Mouse (Mus musculus): Measurements from ENCODE around the gene Ctnnb1.

Gene Ctnnb1

DNA sequence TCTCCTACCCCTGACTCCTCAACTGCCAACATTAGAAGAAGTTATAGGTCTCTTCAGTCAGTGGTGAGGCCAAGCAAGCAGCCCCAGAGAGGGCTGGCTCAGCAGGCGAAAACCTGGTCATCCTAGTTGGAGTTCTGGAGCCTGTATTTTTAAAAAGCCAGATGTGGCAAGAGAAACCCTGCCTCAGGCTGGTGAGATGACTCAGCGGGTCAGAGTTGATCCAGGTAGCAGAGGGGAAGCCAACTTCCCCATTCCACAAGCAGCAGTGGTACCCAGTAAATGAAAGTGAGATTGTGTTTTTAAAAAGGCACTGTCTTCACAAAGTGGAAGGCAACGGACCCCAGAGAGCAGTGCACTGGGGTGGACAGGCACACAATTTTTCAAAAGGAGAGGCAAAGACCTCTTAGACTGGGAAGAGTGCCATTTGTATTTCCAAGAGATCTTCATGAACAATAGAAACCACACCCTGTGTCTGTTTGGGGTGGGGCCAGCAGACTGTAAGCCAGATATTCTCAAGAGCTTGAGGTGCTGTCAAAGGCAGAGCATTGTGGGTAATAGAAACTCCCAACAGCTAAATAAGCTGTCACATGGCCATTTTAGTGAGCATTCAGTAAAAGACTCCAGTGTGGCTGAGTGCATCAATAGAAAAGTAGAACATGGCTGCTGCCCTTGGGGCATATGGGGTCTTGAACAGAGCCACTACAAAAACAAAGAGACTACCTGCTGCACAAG, 33.1 kb downstream of the Ctnnb1 start:
- DNase-seq (ENCODE audit: low spot score) = no peak

DNA sequence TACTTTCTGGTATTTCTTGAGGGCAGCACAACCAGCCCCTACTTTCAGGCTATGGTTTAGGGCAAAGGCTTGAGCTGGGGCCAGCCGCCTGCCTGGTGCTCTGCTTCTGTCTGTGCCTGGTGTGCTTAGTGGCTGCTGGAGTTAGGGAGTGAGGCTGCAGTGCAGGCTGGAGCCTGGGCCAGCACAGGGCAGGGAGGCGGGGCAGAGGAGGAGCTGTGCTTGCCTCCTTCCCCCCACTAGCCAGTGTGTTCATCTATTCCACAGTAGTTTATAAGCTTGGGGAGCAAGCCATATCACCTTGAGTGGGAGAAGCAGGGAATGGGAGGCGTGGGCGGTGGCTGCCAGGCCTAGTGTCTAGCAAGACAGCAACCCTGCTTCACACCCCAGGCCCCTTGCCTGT, 34.1 kb downstream of the Ctnnb1 start:
- DNase-seq (ENCODE audit: low spot score) = no peak

GRCm38 (mm10) chr9:120963720-120964119, 34.7 kb downstream of the Ctnnb1 start:
- DNase-seq (ENCODE audit: low spot score) = no peak

DNA sequence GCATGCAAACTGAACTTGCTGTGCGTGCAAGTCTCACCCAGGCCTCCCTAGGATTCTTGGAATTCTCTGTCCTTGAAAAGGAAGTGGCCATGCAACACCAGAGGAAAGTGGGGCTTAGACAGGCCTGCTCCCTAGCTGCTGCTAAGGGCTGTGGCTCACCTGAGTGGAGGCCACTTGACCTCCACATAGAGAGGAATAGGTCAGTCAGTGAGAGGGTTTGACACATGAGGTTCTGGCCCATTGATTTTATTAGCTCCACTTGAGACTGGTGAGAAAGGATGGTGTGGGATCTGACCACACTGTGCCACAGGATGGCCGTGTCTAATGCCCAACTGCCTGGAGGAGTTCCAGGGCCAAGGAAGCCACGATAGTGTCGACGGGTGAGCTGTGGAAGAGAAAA, 35.2 kb downstream of the Ctnnb1 start:
- no peak for DNase-seq (ENCODE audit: low spot score)

- no peak for DNase-seq (ENCODE audit: low spot score)
Observed at GRCm38 (mm10) chr9:120965007-120965406, 36.0 kb downstream of the Ctnnb1 start.

DNA sequence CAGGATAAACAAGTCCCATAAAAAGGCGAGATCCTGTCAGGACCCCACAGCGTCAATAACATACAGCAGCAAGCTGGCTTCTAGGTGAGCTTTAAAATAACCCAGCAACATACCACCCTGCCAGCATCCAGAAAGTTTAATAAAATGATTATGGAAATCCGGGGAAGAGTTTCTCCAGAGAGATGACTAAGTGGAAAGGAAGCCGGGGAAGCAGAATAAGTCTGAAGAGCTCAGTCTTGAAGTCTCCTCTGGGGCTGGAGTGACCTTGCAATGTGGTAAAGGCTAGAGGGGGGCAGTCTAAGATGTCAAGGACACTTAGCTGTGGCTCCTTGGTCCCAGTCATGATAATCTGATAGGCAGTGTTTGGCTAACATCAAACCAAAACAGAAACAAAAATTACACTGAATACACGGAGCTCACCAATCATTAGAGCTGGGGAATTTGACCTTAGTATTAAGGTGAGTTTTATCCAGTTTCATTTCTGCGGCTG, 44.1 kb downstream of the Ctnnb1 start:
- no peak for DNase-seq (ENCODE audit: low spot score)

- no peak for DNase-seq (ENCODE audit: low spot score)
Observed at GRCm38 (mm10) chr9:120974209-120974608, 45.2 kb downstream of the Ctnnb1 start.

DNA sequence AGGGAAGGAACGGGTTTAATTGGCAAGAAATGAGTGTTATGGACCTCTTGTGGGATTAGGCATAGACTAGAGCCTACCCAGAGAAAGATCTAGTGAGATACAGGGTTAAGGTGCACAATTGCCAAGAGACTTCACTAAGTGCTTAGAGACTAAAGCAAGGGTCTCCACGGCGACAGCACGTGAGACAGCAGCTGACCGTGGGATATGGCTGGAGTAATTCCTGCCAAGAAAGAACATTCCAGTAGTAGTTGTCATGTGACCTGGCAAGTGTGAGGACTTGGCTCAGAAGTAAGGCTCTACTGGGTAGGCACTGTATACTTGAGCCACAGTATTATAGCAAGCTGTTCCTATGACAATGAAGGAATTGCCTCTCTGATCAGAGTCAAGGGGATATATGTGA, 47.1 kb downstream of the Ctnnb1 start:
- DNase-seq (ENCODE audit: low spot score) = no peak

GRCm38 (mm10) chr9:120976856-120977255, 47.8 kb downstream of the Ctnnb1 start:
- no peak for DNase-seq (ENCODE audit: low spot score)

DNA sequence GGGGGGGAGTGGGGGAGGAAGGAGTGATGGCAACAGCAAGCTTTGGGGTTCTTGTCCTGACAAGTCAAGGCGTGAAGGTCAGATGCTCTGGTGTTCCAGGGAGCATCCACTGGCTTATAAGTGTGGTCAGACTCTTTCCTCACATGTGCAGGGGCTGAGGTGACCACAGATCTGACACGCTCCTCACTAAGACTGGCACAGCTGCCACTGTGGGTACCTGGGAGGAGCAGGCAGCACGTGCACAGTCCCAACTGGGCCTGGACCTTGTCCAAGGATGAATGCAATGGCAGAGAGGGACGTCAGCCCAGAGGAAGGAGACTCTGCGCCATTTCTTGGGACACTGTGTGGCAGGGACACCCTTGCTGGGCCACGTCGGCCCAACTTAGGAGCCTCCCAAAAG, 52.8 kb downstream of the Ctnnb1 start:
- no peak for DNase-seq (ENCODE audit: low spot score)

GRCm38 (mm10) chr9:120983849-120984248, 54.8 kb downstream of the Ctnnb1 start:
- DNase-seq (ENCODE audit: low spot score) = no peak

DNA sequence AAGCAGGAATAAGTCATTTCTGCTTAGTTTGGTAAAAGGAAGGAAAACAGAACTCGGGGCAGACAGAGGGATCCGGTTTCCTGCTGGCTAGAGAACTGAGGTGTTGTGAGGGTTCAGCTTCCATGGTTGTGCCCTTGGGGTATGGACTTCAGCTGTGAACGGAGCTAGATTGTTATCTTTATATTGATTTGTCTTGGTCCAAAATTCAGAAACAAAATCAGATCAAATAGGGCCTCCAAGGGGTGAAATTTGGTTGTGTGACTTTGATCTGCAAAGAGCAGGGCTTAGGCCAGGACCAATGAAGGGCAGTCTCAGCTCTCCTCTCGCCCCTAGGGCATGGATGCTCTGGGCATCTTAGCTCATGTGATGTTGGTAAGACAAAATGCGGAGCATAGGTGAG, 55.5 kb downstream of the Ctnnb1 start:
- DNase-seq (ENCODE audit: low spot score) = no peak

DNA sequence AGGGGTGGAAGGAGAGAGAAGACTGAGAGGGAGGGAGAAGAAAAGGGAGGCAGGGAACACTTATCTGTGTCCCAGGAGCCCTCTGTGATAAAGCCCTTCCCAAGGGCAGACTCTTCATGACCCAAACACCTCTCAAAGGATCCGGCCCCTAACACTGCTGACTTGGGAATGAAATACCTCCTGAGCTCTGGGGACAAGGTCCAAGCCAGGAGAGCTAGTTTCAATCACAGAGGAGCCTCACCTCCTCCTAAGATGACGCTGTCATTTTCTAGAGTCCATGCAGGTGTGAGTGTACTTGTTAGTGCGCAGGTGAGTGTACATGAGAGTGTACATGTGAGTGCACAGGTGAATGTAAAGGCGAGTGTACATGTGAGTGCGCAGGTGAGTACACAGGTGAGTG, 56.0 kb downstream of the Ctnnb1 start:
- DNase-seq (ENCODE audit: low spot score) = no peak

DNA sequence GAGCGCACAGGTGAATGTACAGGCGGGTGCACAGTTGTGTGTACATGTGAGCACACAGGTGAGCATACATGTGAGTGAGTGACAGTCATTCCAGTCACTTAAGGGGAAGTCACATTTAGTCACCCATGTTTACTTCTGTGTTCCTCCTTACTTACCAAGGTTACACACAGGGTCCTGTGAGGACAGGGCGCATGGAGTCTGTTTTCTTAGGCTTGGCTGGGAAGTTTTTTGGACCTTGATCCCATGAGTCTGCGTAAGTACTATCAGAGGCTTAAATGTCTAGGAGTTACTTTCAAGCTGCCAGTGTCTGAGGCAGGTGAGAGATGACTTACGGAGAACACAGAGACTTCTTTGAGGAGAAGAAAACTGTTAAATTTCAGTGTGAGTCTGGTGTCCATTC, 56.5 kb downstream of the Ctnnb1 start:
- DNase-seq (ENCODE audit: low spot score) = no peak

- DNase-seq (ENCODE audit: low spot score) = no peak
Observed at GRCm38 (mm10) chr9:120986255-120986654, 57.2 kb downstream of the Ctnnb1 start.

GRCm38 (mm10) chr9:120986994-120987393, 58.0 kb downstream of the Ctnnb1 start:
- no peak for DNase-seq (ENCODE audit: low spot score)

GRCm38 (mm10) chr9:120988088-120988487, 59.1 kb downstream of the Ctnnb1 start:
- no peak for DNase-seq (ENCODE audit: low spot score)

DNA sequence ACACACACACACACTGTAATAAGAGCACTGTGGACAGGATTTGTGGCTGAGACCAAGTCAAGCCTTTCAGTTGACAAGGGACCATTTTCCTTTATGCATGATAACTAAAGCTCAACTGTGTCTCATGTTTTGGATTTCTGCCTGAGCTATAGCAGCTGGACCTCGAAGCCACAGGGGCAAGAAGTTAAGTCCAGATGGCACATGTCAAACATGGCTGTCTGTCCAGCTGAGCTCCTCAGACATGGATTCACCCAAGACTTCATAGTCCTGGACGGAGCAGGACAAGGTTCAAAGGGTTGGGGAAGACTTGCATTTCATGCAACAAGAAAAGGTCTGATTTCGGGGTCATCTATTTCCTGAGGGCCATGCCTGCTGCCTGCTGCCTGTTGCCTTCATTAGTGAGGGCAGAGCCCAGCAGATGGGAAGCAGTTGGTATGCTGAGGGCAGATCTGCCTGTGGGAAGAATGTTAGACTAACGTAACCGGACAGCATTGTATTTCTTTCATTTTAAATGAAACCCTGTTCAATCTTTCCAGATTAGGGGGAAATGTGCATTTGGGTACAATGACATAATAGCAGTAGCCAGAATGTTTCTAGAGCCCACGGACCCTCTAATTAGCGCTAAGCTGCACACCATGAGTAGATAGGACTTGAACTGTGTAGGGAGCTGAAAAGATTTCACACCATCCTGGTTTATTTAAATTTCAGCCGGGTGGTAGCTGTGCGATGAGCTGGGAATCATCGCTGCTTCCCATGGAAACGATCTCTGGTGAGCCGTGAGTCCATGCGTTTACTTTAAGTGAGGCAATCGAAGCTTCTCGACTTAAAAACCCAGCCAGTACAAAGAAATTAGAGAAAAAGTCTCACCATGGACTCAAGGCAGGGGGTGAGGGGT, 61.0 kb downstream of the Ctnnb1 start:
- DNase-seq (ENCODE audit: low spot score) = no peak

GRCm38 (mm10) chr9:120991801-120992200, 62.8 kb downstream of the Ctnnb1 start:
- no peak for DNase-seq (ENCODE audit: low spot score)

- no peak for DNase-seq (ENCODE audit: low spot score)
Observed at GRCm38 (mm10) chr9:120993004-120993403, 64.0 kb downstream of the Ctnnb1 start.

- no peak for DNase-seq (ENCODE audit: low spot score)
Observed at GRCm38 (mm10) chr9:120994223-120995155, 65.5 kb downstream of the Ctnnb1 start.

DNA sequence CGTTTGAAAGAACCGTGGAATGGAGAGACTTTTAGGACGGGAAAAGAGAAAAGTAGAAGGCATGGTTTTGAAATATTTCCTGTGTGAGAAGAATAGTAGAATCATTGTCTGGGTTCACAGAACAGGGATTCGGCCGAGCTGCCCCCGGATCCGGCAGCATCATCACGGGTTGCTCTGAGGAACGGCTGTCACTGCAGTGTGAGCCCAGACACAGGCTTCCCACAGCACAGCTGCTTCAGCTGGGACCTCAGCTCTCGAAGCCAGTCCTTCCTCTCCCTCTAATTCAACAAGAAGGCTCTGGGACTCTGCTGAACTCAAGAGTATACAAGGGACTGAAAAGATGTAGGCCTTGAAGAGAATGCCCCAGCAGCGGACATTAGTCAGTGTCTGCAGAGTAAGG, 69.7 kb downstream of the Ctnnb1 start:
- no peak for DNase-seq (ENCODE audit: low spot score)

Measured in embryo, embryonic 10 days (tissue).